Mouse (Mus musculus) limb, embryonic 13.5 days (tissue): ENCODE results near the gene Dnah11. TPM values are rescaled to one million over a fixed set of nuclear protein-coding genes. Genes with fewer than 3 reads are reported as not detected.

Experiments
- ATAC-seq: fragments of 200-750 bp; cut with Nextera tagmentation; 2 replicates; pipeline ENCODE4 v1.8.0; 2017; ENCODE audit warnings: low read depth, moderate number of reproducible peaks, moderate TSS enrichment; ENCODE audit not compliant: low FRiP score
- H3K27ac ChIP-seq: fragments of 300-500 bp; sonication (generic); 2 replicates; pipeline ENCODE4 v1.5.1; 2015; ENCODE audit warnings: inconsistent platforms, mild to moderate bottlenecking, moderate library complexity
- H3K27me3 ChIP-seq: fragments of 300-500 bp; sonication (generic); 2 replicates; pipeline ENCODE4 v1.6.1; 2015; ENCODE audit warnings: mild to moderate bottlenecking, inconsistent platforms
- H3K36me3 ChIP-seq: fragments of 300-500 bp; sonication (generic); 2 replicates; pipeline ENCODE4 v1.6.1; 2015; ENCODE audit warnings: inconsistent platforms, mild to moderate bottlenecking, moderate library complexity
- H3K4me1 ChIP-seq: fragments of 300-500 bp; sonication (generic); 2 replicates; pipeline ENCODE4 v1.6.1; 2015; ENCODE audit warnings: inconsistent platforms
- H3K4me2 ChIP-seq: fragments of 300-500 bp; sonication (generic); replicated peaks from 2 replicates; pipeline ENCODE4 v1.6.1; 2015; ENCODE audit warnings: inconsistent platforms, mild to moderate bottlenecking, moderate library complexity
- H3K4me3 ChIP-seq: fragments of 300-500 bp; sonication (generic); 2 replicates; pipeline ENCODE4 v1.5.1; 2015; ENCODE audit warnings: moderate library complexity, mild to moderate bottlenecking, inconsistent platforms
- H3K9ac ChIP-seq: fragments of 300-500 bp; sonication (generic); 2 replicates; pipeline ENCODE4 v1.6.1; 2015; ENCODE audit warnings: mild to moderate bottlenecking, inconsistent platforms
- H3K9me3 ChIP-seq: fragments of 300-500 bp; sonication (generic); 2 replicates; pipeline ENCODE4 v1.6.1; 2016; ENCODE audit warnings: inconsistent platforms
- WGBS: fragments of 180-500 bp; shearing (Covaris S2); methylation state at CpG from one replicate; pipeline ENCODE4 v1.1.7; 2015; 5-methylcytosine and 5-hydroxymethylcytosine counted together
- polyA plus RNA-seq: library from polyadenylated mRNA; unstranded; fragments of >200 nt; fragmentation: Nextera tagmentation; extraction: Ambion mirVana; gene quantifications from 2 replicates; pipeline ENCODE4 v1.2.1, GENCODE M21; 2015

Gene Dnah11
- polyA plus RNA-seq, 1 experiment from 2014 or later, result 0.11 TPM

GRCm38 (mm10) chr12:118156986-118157385, 41.9 kb downstream of the Dnah11 start:
- Histone ChIP-seq H3K9me3 (no peaks in the 10 kb centered on the region), H3K9ac (no peak overlapping the region), H3K27ac (no peak overlapping the region), H3K4me3 (no peak overlapping the region), H3K4me2 (no peak overlapping the region), H3K27me3 (no peaks in the 10 kb centered on the region), H3K4me1 (no peaks in the 10 kb centered on the region), H3K36me3 (no peaks in the 10 kb centered on the region)
- ATAC-seq, result no peak
- 83% methylated on average over 5 of the region's 5 CpGs for WGBS

GRCm38 (mm10) chr12:118147521-118148033, 51.3 kb downstream of the Dnah11 start:
- WGBS, result 87% methylated on average over 2 of the region's 2 CpGs
- ATAC-seq, result no peak
- Histone ChIP-seq H3K36me3 (no peaks in the 10 kb centered on the region), H3K9me3 (no peaks in the 10 kb centered on the region), H3K27me3 (no peaks in the 10 kb centered on the region), H3K4me1 (no peaks in the 10 kb centered on the region), H3K4me3 (no peak overlapping the region), H3K9ac (no peak overlapping the region), H3K27ac (no peak overlapping the region), H3K4me2 (no peak overlapping the region)

- H3K4me1 ChIP-seq, result no peaks in the 10 kb centered on the region
- H3K4me2 ChIP-seq, result no peak overlapping the region
- WGBS, result 92% methylated on average over 4 of the region's 4 CpGs
- ATAC-seq, result no peak
- no peak overlapping the region for H3K27ac ChIP-seq
- no peak overlapping the region for H3K4me3 ChIP-seq
- H3K36me3 ChIP-seq, result no peaks in the 10 kb centered on the region
- H3K27me3 ChIP-seq, result no peaks in the 10 kb centered on the region
- no peak overlapping the region for H3K9ac ChIP-seq
- H3K9me3 ChIP-seq, result no peaks in the 10 kb centered on the region
These were observed 70.7 kb downstream of the Dnah11 start for GRCm38 (mm10) chr12:118128116-118128515.

- Histone ChIP-seq H3K4me1 (no peaks in the 10 kb centered on the region), H3K36me3 (no peaks in the 10 kb centered on the region), H3K9ac (no peak overlapping the region), H3K4me2 (no peak overlapping the region), H3K9me3 (no peaks in the 10 kb centered on the region), H3K27me3 (no peaks in the 10 kb centered on the region), H3K27ac (no peak overlapping the region), H3K4me3 (no peak overlapping the region)
- no peak for ATAC-seq
- 96% methylated on average over 3 of the region's 3 CpGs for WGBS
These were observed 79.2 kb downstream of the Dnah11 start for GRCm38 (mm10) chr12:118119668-118120067.

- H3K9ac ChIP-seq, result no peak overlapping the region
- no peak overlapping the region for H3K4me2 ChIP-seq
- H3K9me3 ChIP-seq, result no peaks in the 10 kb centered on the region
- no peak overlapping the region for H3K27ac ChIP-seq
- no peak overlapping the region for H3K4me3 ChIP-seq
- WGBS, result 50% methylated on average over 8 of the region's 8 CpGs
- no peaks in the 10 kb centered on the region for H3K36me3 ChIP-seq
- ATAC-seq, result no peak
- no peaks in the 10 kb centered on the region for H3K4me1 ChIP-seq
- no peaks in the 10 kb centered on the region for H3K27me3 ChIP-seq
These were observed 86.2 kb downstream of the Dnah11 start for GRCm38 (mm10) chr12:118112599-118112998.

- ATAC-seq, result no peak
- H3K4me3 ChIP-seq, result no peak overlapping the region
- no peaks in the 10 kb centered on the region for H3K9me3 ChIP-seq
- H3K36me3 ChIP-seq, result no peaks in the 10 kb centered on the region
- H3K27ac ChIP-seq, result no peak overlapping the region
- H3K4me2 ChIP-seq, result no peak overlapping the region
- WGBS, result 80% methylated on average over 3 of the region's 3 CpGs
- no peaks in the 10 kb centered on the region for H3K4me1 ChIP-seq
- H3K27me3 ChIP-seq, result no peaks in the 10 kb centered on the region
- H3K9ac ChIP-seq, result no peak overlapping the region
These were observed 86.9 kb downstream of the Dnah11 start for GRCm38 (mm10) chr12:118111896-118112295.

DNA sequence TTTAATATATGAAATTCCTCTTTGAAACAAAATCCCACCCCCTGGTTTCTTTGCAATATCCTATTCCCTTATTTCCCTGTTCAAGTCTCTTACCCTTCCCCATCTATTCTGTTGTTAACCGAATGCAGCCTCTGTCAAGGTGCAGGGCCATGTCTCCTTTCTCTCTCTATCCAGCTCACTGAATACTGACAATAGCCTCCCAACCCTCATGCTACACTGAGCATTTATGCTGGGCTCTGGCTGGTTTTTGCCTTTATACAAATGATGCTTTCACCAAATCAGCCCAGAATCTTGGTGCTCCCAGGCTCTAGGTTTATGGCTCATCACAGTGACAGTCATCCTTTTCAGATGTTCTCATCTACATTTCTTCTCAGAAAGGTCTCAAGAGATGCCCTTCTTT, 91.1 kb downstream of the Dnah11 start:
- Histone ChIP-seq H3K4me1 (no peaks in the 10 kb centered on the region), H3K9me3 (no peaks in the 10 kb centered on the region), H3K36me3 (no peaks in the 10 kb centered on the region), H3K27ac (no peak overlapping the region), H3K4me2 (no peak overlapping the region), H3K4me3 (no peak overlapping the region), H3K9ac (no peak overlapping the region), H3K27me3 (no peaks in the 10 kb centered on the region)
- ATAC-seq, result no peak
- 88% methylated on average over 1 of the region's 1 CpGs for WGBS

DNA sequence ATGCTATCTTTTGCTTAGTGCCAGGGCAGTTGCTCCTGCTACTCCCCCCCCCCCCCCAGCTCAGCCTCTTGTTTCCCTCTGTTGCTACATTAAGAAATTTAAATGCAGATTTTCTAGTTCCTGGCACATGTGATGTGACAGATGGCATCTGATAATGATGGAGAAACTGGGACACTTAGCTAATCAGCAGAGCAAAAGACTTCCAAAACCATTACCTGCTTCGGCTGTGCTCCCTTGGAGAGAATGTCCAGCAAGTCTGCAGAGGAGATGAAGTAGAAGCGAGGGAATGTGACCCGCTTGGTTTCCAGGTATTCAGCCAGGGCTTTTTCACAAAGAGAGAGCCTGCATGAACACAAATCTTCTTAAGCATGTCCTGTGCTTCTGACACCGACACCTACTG, 94.3 kb downstream of the Dnah11 start:
- H3K4me2 ChIP-seq, result no peak overlapping the region
- no peak overlapping the region for H3K4me3 ChIP-seq
- H3K4me1 ChIP-seq, result no peaks in the 10 kb centered on the region
- no peaks in the 10 kb centered on the region for H3K9me3 ChIP-seq
- no peaks in the 10 kb centered on the region for H3K36me3 ChIP-seq
- ATAC-seq, result no peak
- 77% methylated on average over 4 of the region's 4 CpGs for WGBS
- no peak overlapping the region for H3K9ac ChIP-seq
- H3K27me3 ChIP-seq, result no peaks in the 10 kb centered on the region
- no peak overlapping the region for H3K27ac ChIP-seq

GRCm38 (mm10) chr12:118099694-118100093, 99.1 kb downstream of the Dnah11 start:
- ATAC-seq, result no peak

DNA sequence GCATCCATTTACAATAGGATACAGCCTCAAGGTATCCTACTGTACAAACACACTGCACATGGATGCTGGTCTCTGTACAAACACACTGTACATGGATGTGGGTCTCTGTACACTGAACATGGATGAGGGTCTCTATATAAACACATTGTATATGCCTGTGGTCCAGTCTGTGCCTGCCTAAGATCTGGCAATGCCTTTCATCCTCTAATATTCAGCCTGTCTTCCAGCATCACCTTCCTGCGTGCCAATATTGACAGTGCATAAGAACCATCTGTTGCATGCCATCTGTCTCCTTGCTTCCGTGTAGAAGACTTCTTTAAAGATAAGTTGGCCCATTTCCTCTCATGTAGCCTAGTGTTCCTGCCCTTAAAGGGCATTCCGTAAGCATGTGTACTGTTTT, 100.6 kb downstream of the Dnah11 start:
- ATAC-seq, result no peak

More at GRCm38 (mm10) chr12:118099694-118100093, 99.1 kb downstream of the Dnah11 start:
- no peaks in the 10 kb centered on the region for H3K27me3 ChIP-seq
- H3K4me2 ChIP-seq, result no peak overlapping the region
- no peak overlapping the region for H3K4me3 ChIP-seq
- 73% methylated on average over 5 of the region's 5 CpGs for WGBS
- no peak overlapping the region for H3K9ac ChIP-seq
- H3K36me3 ChIP-seq, result no peaks in the 10 kb centered on the region
- H3K27ac ChIP-seq, result no peak overlapping the region
- no peaks in the 10 kb centered on the region for H3K4me1 ChIP-seq
- no peaks in the 10 kb centered on the region for H3K9me3 ChIP-seq

DNA sequence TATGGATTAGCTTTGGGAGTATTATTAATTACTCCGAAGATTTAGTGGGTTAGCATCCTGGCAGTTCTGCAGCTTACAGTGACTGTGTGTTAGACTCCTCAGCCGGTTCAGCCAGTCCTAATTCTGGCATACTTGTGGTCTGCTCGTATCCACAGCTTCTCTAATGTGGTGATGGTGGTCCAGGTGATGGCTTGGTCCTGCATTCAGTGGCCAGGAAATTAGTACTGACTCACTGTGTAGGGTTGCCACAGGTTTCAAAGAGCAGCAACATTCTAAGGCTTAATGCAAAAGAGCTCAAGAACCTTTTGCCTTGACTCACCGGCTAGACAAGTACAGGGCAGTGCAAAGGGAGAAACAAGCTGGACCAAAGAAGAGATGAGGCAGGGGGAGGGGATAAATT, 103.9 kb downstream of the Dnah11 start:
- no peak for ATAC-seq
- H3K9ac ChIP-seq, result no peak overlapping the region
- H3K9me3 ChIP-seq, result no peaks in the 10 kb centered on the region
- no peaks in the 10 kb centered on the region for H3K27me3 ChIP-seq
- no peak overlapping the region for H3K4me2 ChIP-seq
- H3K4me3 ChIP-seq, result no peak overlapping the region
- no peaks in the 10 kb centered on the region for H3K36me3 ChIP-seq
- H3K4me1 ChIP-seq, result no peaks in the 10 kb centered on the region
- H3K27ac ChIP-seq, result no peak overlapping the region
- 80% methylated on average over 4 of the region's 4 CpGs for WGBS

More for the DNA sequence above, 100.6 kb downstream of the Dnah11 start:
- Histone ChIP-seq H3K4me2 (no peak overlapping the region), H3K27me3 (no peaks in the 10 kb centered on the region), H3K9me3 (no peaks in the 10 kb centered on the region), H3K36me3 (no peaks in the 10 kb centered on the region), H3K9ac (no peak overlapping the region), H3K4me1 (no peaks in the 10 kb centered on the region), H3K4me3 (no peak overlapping the region), H3K27ac (no peak overlapping the region)
- WGBS, result 70% methylated on average over 3 of the region's 3 CpGs

GRCm38 (mm10) chr12:118085291-118085690, 113.6 kb downstream of the Dnah11 start:
- 73% methylated on average over 1 of the region's 1 CpGs for WGBS
- Histone ChIP-seq H3K4me2 (no peak overlapping the region), H3K27me3 (no peaks in the 10 kb centered on the region), H3K36me3 (no peaks in the 10 kb centered on the region), H3K27ac (no peak overlapping the region), H3K9ac (no peak overlapping the region), H3K9me3 (no peaks in the 10 kb centered on the region), H3K4me3 (no peak overlapping the region), H3K4me1 (no peaks in the 10 kb centered on the region)
- no peak for ATAC-seq

GRCm38 (mm10) chr12:118084806-118085205, 114.0 kb downstream of the Dnah11 start:
- Histone ChIP-seq H3K27ac (no peak overlapping the region), H3K4me1 (no peaks in the 10 kb centered on the region), H3K4me3 (no peak overlapping the region), H3K9me3 (no peaks in the 10 kb centered on the region), H3K36me3 (no peaks in the 10 kb centered on the region), H3K4me2 (no peak overlapping the region), H3K9ac (no peak overlapping the region), H3K27me3 (no peaks in the 10 kb centered on the region)
- 86% methylated on average over 3 of the region's 3 CpGs for WGBS
- no peak for ATAC-seq
